Mouse (Mus musculus): ENCODE results near the gene Frmd8.

Frmd8 gene

GRCm38 (mm10) chr19:5806809-5807205 lies 68.3 kb downstream of the Frmd8 start:
- no peak for DNase-seq (ENCODE audit: low spot score in 2 of 2)

GRCm38 (mm10) chr19:5806051-5806808 lies 68.8 kb downstream of the Frmd8 start:
- DNase-seq (ENCODE audit: low spot score in 2 of 2): no peak

GRCm38 (mm10) chr19:5804371-5804899 lies 70.6 kb downstream of the Frmd8 start:
- DNase-seq (ENCODE audit: low spot score in 2 of 2): no peak

- no peak for DNase-seq (ENCODE audit: low spot score in 2 of 2)
These were observed 71.2 kb downstream of the Frmd8 start for GRCm38 (mm10) chr19:5803881-5804279.

GRCm38 (mm10) chr19:5803041-5803880 lies 71.8 kb downstream of the Frmd8 start:
- peak; percentile 98 to 99 for DNase-seq (ENCODE audit: low spot score in 2 of 2)

GRCm38 (mm10) chr19:5802787-5803040 lies 72.4 kb downstream of the Frmd8 start:
- DNase-seq (ENCODE audit: low spot score in 2 of 2): no peak

- peak; percentile 98 for DNase-seq (ENCODE audit: low spot score in 2 of 2)
These were observed 72.9 kb downstream of the Frmd8 start for GRCm38 (mm10) chr19:5802011-5802786.

- DNase-seq (ENCODE audit: low spot score in 2 of 2): no peak
These were observed 73.6 kb downstream of the Frmd8 start for GRCm38 (mm10) chr19:5801432-5801964.

- DNase-seq (ENCODE audit: low spot score in 2 of 2): no peak
These were observed 74.2 kb downstream of the Frmd8 start for GRCm38 (mm10) chr19:5800632-5801431.

GRCm38 (mm10) chr19:5800350-5800631 lies 74.8 kb downstream of the Frmd8 start:
- no peak for DNase-seq (ENCODE audit: low spot score in 2 of 2)

Data from frontal cortex, postnatal 25 days (tissue).